Mouse (Mus musculus): Measurements from ENCODE around the gene B3gnt2.

DNA sequence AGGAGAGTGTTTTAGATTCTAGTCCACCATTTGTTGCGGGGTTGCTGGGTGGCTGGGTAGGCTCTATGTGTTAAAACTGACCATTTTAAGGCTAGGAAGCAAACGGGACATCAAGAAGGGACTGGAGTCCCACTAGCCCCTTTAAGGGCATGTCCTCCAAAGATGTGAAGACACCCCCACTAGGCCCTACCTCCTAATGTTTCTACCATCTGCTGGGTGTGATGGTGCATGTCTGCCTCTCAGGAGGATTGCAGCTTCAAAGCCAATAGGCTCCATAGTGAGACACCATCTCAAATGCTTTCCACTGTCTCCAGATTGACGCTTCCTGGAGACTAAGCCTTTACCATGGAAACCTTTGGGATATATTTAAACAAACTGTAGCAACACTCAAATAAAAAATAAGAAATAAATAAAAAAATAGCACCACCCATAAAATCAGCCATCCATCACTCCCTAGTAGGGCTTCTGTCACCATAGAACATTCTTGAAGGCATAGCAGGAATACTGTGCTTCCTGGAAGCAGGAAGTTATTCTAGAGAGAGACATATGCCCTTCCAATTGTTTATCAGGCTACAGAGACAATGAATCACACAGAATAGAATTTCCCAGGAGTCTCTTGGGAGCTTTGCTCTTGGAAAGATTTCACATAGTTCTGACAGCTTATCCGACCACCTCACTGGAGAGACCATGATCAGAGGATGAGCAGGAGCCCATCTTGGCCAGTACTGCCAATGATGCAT, 97.0 kb downstream of the B3gnt2 start:
- TF ChIP-seq POLR2A (IDR thresholded peaks at IDR 0.05; ENCODE audit: borderline replicate concordance, insufficient read depth, low read length) (no peak), CTCF (IDR thresholded peaks at IDR 0.05; ENCODE audit: borderline replicate concordance, insufficient read depth, low read depth, low read length) (no peak)
